Mouse (Mus musculus) olfactory bulb, adult 2 months (tissue): ENCODE data around the gene Ifnl2.

Experiments
- CTCF ChIP-seq: fragments of 200-500 bp; IDR thresholded peaks from 2 replicates; pipeline ENCODE4 v1.5.1; 2012; ENCODE audit warnings: low read depth, mild to moderate bottlenecking, low read length, moderate library complexity; ENCODE audit not compliant: insufficient read depth
- POLR2A ChIP-seq: fragments of 200-500 bp; IDR thresholded peaks from 2 replicates; pipeline ENCODE4 v1.6.1; 2012; ENCODE audit warnings: mild to moderate bottlenecking, low read depth, low read length, moderate library complexity; ENCODE audit not compliant: insufficient read depth

DNA sequence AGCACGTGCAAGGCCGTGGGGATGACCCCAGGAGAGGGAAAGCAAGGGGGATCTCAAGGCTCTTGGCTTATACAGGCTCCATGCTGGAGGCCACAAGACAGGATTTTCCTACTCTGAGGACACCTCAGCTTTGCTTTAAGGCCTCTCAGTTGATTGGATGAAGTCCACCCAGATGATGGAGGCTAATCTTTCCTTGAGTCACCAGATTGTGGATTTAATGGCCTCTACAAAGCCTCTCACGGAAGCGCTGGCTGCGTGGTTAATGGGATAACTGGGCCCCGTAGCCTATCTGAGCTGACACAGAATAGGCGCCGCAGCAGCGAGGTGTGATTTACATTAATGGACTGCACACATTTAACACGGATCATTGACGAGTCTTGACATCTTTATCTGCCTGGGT lies 14.8 kb downstream of the Ifnl2 start:
- TF ChIP-seq CTCF (no peak), POLR2A (no peak)
